Mouse (Mus musculus): ENCODE data around the gene Hnrnpul1.

- TF ChIP-seq CTCF (IDR thresholded peaks at IDR 0.05) (peak; percentile 37; the same call in 1 of the 2 replicates), EP300 (IDR thresholded peaks at IDR 0.05) (no peak)
These were observed 17.6 kb downstream of the Hnrnpul1 start for GRCm38 (mm10) chr7:25736920-25737319.

Data from lung, postnatal 0 days (tissue).